Mouse (Mus musculus) ZHBTc4 (cell line): ENCODE data around the gene Erbb2.

Experiments used
- DNase-seq: peaks from one replicate; pipeline ENCODE4 v3.0.0-alpha.2; 2011; ENCODE audit warnings: low read depth, low spot score

The Erbb2 gene

GRCm38 (mm10) chr11:98485749-98486148, 73.5 kb downstream of the Erbb2 start:
- DNase-seq, result no peak
